Mouse (Mus musculus) embryonic facial prominence, embryonic 11.5 days (tissue): ENCODE measurements around the gene Gnmt. TPM values are rescaled to one million over a fixed set of nuclear protein-coding genes. Genes with fewer than 3 reads are reported as not detected.

Experiments
- ATAC-seq: fragments of 200-750 bp; cut with Nextera tagmentation; replicated peaks from 2 replicates; pipeline ENCODE4 v1.8.0; 2017; ENCODE audit warnings: low read depth; ENCODE audit not compliant: insufficient number of reproducible peaks, low FRiP score, low TSS enrichment
- DNase-seq: peaks from one replicate; pipeline ENCODE4 v3.0.0-alpha.2; 2015; ENCODE audit warnings: low spot score
- H3K27ac ChIP-seq: fragments of 300-500 bp; sonication (generic); replicated peaks from 2 replicates; pipeline ENCODE4 v1.5.1; 2014; ENCODE audit warnings: mild to moderate bottlenecking, low read depth, low read length, control low read depth
- H3K27me3 ChIP-seq: fragments of 300-500 bp; sonication (generic); 2 replicates; pipeline ENCODE4 v1.6.1; 2014; ENCODE audit warnings: mild to moderate bottlenecking, low read length, moderate library complexity, mixed read lengths; ENCODE audit not compliant: control insufficient read depth, insufficient read depth
- H3K36me3 ChIP-seq: fragments of 300-500 bp; sonication (generic); replicated peaks from 2 replicates; pipeline ENCODE4 v1.6.1; 2014; ENCODE audit warnings: low read depth, mild to moderate bottlenecking, low read length, moderate library complexity, mixed read lengths; ENCODE audit not compliant: control insufficient read depth, insufficient read depth
- H3K4me1 ChIP-seq: fragments of 300-500 bp; sonication (generic); 2 replicates; pipeline ENCODE4 v1.6.1; 2014; ENCODE audit warnings: low read length, mixed read lengths; ENCODE audit not compliant: control insufficient read depth, insufficient read depth
- H3K4me2 ChIP-seq: fragments of 300-500 bp; sonication (generic); 2 replicates; pipeline ENCODE4 v1.6.1; 2014; ENCODE audit warnings: low read depth, mild to moderate bottlenecking, control low read depth, low read length, moderate library complexity
- H3K4me3 ChIP-seq: fragments of 300-500 bp; sonication (generic); 2 replicates; pipeline ENCODE4 v1.5.1; 2014; ENCODE audit warnings: low read depth, low read length, control low read depth
- H3K9ac ChIP-seq: fragments of 300-500 bp; sonication (generic); replicated peaks from 2 replicates; pipeline ENCODE4 v1.6.1; 2014; ENCODE audit warnings: mild to moderate bottlenecking, control low read depth, low read length
- H3K9me3 ChIP-seq: fragments of 300-500 bp; sonication (generic); replicated peaks from 2 replicates; pipeline ENCODE4 v1.6.1; 2016; ENCODE audit warnings: mild to moderate bottlenecking, low read length, inconsistent platforms, mixed read lengths; ENCODE audit not compliant: control insufficient read depth
- WGBS: fragments of 180-500 bp; shearing (Covaris S2); extraction: QIAGEN DNeasy Blood & Tissue Kit; methylation state at CpG from one replicate; pipeline ENCODE4 v1.1.7; 2014; 5-methylcytosine and 5-hydroxymethylcytosine counted together
- polyA plus RNA-seq: library from polyadenylated mRNA; unstranded; fragments of >200 nt; fragmentation: Nextera tagmentation; extraction: Ambion mirVana; gene quantifications from 2 replicates; pipeline ENCODE4 v1.2.1, GENCODE M21; 2014

Gene Gnmt
- polyA plus RNA-seq, 1 experiment from 2014 or later = 0.62 TPM

GRCm38 (mm10) chr17:46680760-46681373 lies 48.1 kb downstream of the Gnmt start, which contains the start of gene Klhdc3:
Gene Klhdc3, minus strand, starts transcription at chr17:46680914.
- WGBS = under 1% methylated on average over 49 of the region's 49 CpGs
- Histone ChIP-seq H3K27me3 (no peaks in the 10 kb centered on the region), H3K9me3 (no peaks in the 10 kb centered on the region), H3K4me1 (peaks cover 7% of the 10 kb centered on the region), H3K4me2 (peak within 1 kb of the TSS; percentile 83), H3K9ac (peak within 1 kb of the TSS; percentile 78), H3K4me3 (peak within 1 kb of the TSS; percentile 83), H3K36me3 (peaks cover 21% of the 10 kb centered on the region), H3K27ac (peak within 1 kb of the TSS; percentile 78)
- peak; percentile 93 for ATAC-seq
- DNase-seq = peak; percentile 99

DNA sequence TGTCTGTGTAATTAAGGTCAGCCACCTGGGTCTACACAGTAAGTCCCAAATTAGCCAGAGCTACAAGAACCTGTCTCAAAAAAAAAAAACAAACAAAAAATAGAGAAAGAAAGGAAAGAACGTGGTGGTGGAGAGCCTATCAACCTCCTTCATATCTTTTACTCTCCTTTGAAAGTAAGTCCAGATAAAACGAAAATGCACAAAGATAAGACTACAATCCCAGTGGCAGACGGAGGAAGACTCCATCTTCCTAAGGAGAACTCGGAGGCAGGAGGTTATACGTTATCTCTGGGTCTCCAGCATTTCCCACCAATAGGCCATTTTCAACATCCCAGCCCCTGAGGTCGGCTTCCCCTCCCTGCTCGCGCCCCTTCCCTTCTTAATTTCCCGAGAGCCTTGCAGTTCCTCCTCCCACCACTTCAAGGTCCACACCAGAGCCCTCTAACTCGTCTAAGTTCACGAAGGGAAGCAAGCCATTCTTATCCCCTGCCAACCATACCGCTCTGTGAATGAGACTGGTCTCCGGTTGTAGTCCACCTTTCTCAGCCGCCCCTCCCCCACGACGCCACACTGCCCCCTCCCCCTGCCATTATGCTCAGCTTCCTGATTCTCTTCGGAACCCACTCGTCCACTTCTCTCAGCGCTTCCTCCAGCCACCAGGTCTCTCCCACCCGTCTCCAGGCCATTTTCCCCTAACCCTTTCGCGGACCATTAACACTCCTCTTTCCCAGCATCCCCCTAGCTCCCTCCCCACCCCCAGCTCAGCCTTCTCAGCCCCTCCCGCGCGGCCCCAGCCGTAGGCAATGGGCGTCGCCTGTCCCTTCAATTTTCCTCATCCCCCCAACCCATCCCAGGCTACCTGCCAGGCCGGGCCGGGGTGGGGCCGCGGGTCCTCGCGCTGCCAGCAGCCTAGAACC lies 48.9 kb downstream of the Gnmt start:
- Histone ChIP-seq H3K4me3 (peak overlapping the region; percentile 83), H3K36me3 (peaks cover 20% of the 10 kb centered on the region), H3K4me2 (peak overlapping the region; percentile 66), H3K9me3 (no peaks in the 10 kb centered on the region), H3K27me3 (no peaks in the 10 kb centered on the region), H3K27ac (peak overlapping the region; percentile 78), H3K4me1 (peaks cover 7% of the 10 kb centered on the region), H3K9ac (peak overlapping the region; percentile 78)
- ATAC-seq (peak; percentile 0; the same call in 1 of the 2 replicates), DNase-seq (peak; percentile 66)
- WGBS = 2% methylated on average over 33 of the region's 34 CpGs

DNA sequence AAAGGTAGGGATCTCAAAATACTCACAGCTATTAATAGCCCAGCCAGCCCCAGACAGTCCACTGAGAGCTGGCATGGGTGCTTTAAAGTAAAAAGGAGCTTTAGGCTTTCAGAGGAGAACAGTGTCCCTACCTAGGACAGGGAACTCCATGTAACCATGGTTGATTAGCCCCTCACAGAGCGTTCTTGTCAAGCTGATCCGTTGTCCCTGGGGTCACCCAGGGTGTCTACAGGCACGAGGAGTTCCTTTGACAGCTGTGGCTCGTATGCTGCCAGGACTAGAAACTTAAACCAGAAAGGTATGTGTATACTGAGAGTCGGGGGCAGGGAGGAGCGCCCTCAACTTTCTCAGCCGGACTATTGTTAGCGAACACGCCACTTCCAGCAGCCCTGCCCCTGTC lies 50.1 kb downstream of the Gnmt start:
- peak overlapping the region; percentile 78 for H3K9ac ChIP-seq
- H3K4me3 ChIP-seq = no peak overlapping the region
- H3K4me1 ChIP-seq = peaks cover 10% of the 10 kb centered on the region
- peak overlapping the region; percentile 66 for H3K4me2 ChIP-seq
- no peak for DNase-seq
- peaks cover 18% of the 10 kb centered on the region for H3K36me3 ChIP-seq
- no peaks in the 10 kb centered on the region for H3K27me3 ChIP-seq
- WGBS = 42% methylated on average over 9 of the region's 9 CpGs
- no peaks in the 10 kb centered on the region for H3K9me3 ChIP-seq
- no peak overlapping the region; the same call in 1 of the 2 replicates for H3K27ac ChIP-seq
- ATAC-seq = no peak

GRCm38 (mm10) chr17:46678416-46678815 lies 50.6 kb downstream of the Gnmt start, which contains the start of gene Mea1:
Gene Mea1, plus strand, starts transcription at chr17:46678793.
- Histone ChIP-seq H3K9me3 (no peaks in the 10 kb centered on the region), H3K4me2 (peak within 1 kb of the TSS; percentile 66), H3K27ac (no peak within 1 kb of the TSS; the same call in 1 of the 2 replicates), H3K4me1 (peaks cover 10% of the 10 kb centered on the region), H3K27me3 (no peaks in the 10 kb centered on the region), H3K9ac (peak within 1 kb of the TSS; percentile 78), H3K4me3 (peak within 1 kb of the TSS; percentile 83), H3K36me3 (peaks cover 15% of the 10 kb centered on the region)
- ATAC-seq = no peak
- 89% methylated on average over 8 of the region's 9 CpGs for WGBS
- no peak for DNase-seq

Other genes with a start within 250 kb of the Gnmt start
- 0.38 and 0.63 TPM in 2 replicates for gene Ttbk1, start 241.5 kb downstream of the Gnmt start, polyA plus RNA-seq
- gene Dnph1, start 232.5 kb downstream of the Gnmt start, polyA plus RNA-seq = 65.9 and 74.9 TPM in 2 replicates
- 3.5 and 3.7 TPM in 2 replicates for gene Cul9, start 182.8 kb downstream of the Gnmt start, polyA plus RNA-seq
- gene Srf, start 173.0 kb downstream of the Gnmt start, polyA plus RNA-seq = 6.4 and 11.1 TPM in 2 replicates
- 25.7 and 34.5 TPM in 2 replicates for gene Ptk7, start 99.7 kb downstream of the Gnmt start, polyA plus RNA-seq
- 17.7 and 22.5 TPM in 2 replicates for gene Klc4, start 83.1 kb downstream of the Gnmt start, polyA plus RNA-seq
- gene Mrpl2, start 82.9 kb downstream of the Gnmt start, polyA plus RNA-seq = 114 and 117 TPM in 2 replicates
- gene Cul7, start 78.8 kb downstream of the Gnmt start, polyA plus RNA-seq = 27.9 and 28.1 TPM in 2 replicates
- 54.0 and 61.6 TPM in 2 replicates for gene Rrp36, start 54.8 kb downstream of the Gnmt start, polyA plus RNA-seq
- 165 and 186 TPM in 2 replicates for gene Mea1, start 50.4 kb downstream of the Gnmt start, polyA plus RNA-seq
- 117 and 121 TPM in 2 replicates for gene Klhdc3, start 48.3 kb downstream of the Gnmt start, polyA plus RNA-seq
- 111 and 115 TPM in 2 replicates for gene Ppp2r5d, start 24.1 kb downstream of the Gnmt start, polyA plus RNA-seq
- 13.9 and 17.4 TPM in 2 replicates for gene Pex6, start 17.7 kb downstream of the Gnmt start, polyA plus RNA-seq
- 52.2 and 55.1 TPM in 2 replicates for gene Cnpy3, start 23.0 kb upstream of the Gnmt start, polyA plus RNA-seq
- gene Ptcra, start 34.5 kb upstream of the Gnmt start, polyA plus RNA-seq = 0.32 and 0.49 TPM in 2 replicates
- 54.1 and 56.0 TPM in 2 replicates for gene 2310039H08Rik, start 43.5 kb upstream of the Gnmt start, polyA plus RNA-seq
- gene Rpl7l1, start 53.5 kb upstream of the Gnmt start, polyA plus RNA-seq = 198 and 207 TPM in 2 replicates
- gene Bicral, start 129.3 kb upstream of the Gnmt start, polyA plus RNA-seq = 4.7 TPM in 2 replicates
- gene Tbcc, start 161.5 kb upstream of the Gnmt start, polyA plus RNA-seq = 73.7 and 78.8 TPM in 2 replicates
- gene Prph2, start 181.3 kb upstream of the Gnmt start, polyA plus RNA-seq = not detected in 2 replicates